Mouse (Mus musculus): ENCODE measurements around the gene Elobl. TPM values are rescaled to one million over a fixed set of nuclear protein-coding genes. Genes with fewer than 3 reads are reported as not detected.
A peak's percentile ranks its signal among the peaks of the same experiment; 100 is the strongest.

Gene Elobl
- total and polyA plus RNA-seq, 3 experiments, result not detected

- TF ChIP-seq RAD21 (IDR thresholded peaks at IDR 0.05; ENCODE audit: low read depth, low read length) (peak; percentile 90), MAFK (IDR thresholded peaks at IDR 0.05; ENCODE audit: insufficient replicate concordance, low read length) (no peak), MAX (IDR thresholded peaks at IDR 0.05; ENCODE audit: low read length) (peak; percentile 91), JUN (IDR thresholded peaks at IDR 0.05; ENCODE audit: insufficient read depth, low read depth, low read length) (no peak), UBTF (IDR thresholded peaks at IDR 0.05; ENCODE audit: low read depth, low read length) (no peak)
Measured at GRCm38 (mm10) chr11:88993625-88994024, 26.9 kb upstream of the Elobl start (continued).

- no peak for DNase-seq (ENCODE audit: extremely low read depth)
- H3K36me3 ChIP-seq (replicated peaks in 1 of 2; ENCODE audit: control insufficient read depth in 1 of 2, insufficient read depth in 1 of 2, low read length in 1 of 2), result peaks cover 9 to 28% of the 10 kb centered on the region in 2 experiments
- no peak overlapping the region for H3K27ac ChIP-seq (ENCODE audit: insufficient read depth, low read depth)
Measured at GRCm38 (mm10) chr11:88993186-88993585, 26.5 kb upstream of the Elobl start.

GRCm38 (mm10) chr11:88989530-88989929, 22.8 kb upstream of the Elobl start:
- in situ Hi-C loops (cut with MboI; ENCODE audit: low pct_ligation_motif_present, low pct_unique_long_range_greater_than_20kb, low sequenced_read_pairs), result loop anchor here (10.0 kb wide), 1 partner anchor 45 kb away; no protein-coding TSS in a partner anchor
- no peak overlapping the region for H3K27ac ChIP-seq (ENCODE audit: insufficient read depth, low read depth)
- peaks cover 19 to 60% of the 10 kb centered on the region in 2 experiments for H3K36me3 ChIP-seq (replicated peaks in 1 of 2; ENCODE audit: control insufficient read depth in 1 of 2, insufficient read depth in 1 of 2, low read length in 1 of 2)
- no peaks in the 10 kb centered on the region for H3K79me2 ChIP-seq (replicated peaks; ENCODE audit: control insufficient read depth, extremely low read depth, insufficient read depth, poor library complexity, severe bottlenecking)
- no peaks in the 10 kb centered on the region for H3K27me3 ChIP-seq (replicated peaks)
- dilution Hi-C loops (cut with MboI; ENCODE audit: extremely low pct_ligation_motif_present, extremely low pct_unique_long_range_greater_than_20kb, low sequenced_read_pairs), result no loop called here
- no peaks in the 10 kb centered on the region for H3K9me3 ChIP-seq (replicated peaks; ENCODE audit: low read length)
- H3K4me3 ChIP-seq (replicated peaks in 1 of 3; ENCODE audit: low read depth in 2 of 3, low read length in 2 of 3, poor library complexity in 1 of 3), result no peak overlapping the region
- no peak overlapping the region for H3K9ac ChIP-seq (ENCODE audit: insufficient read depth, low read depth)
- peak; percentile 57 for DNase-seq (ENCODE audit: extremely low read depth)
- H3K4me1 ChIP-seq (ENCODE audit: control insufficient read depth in 1 of 2, insufficient read depth in 2 of 2), result peaks cover 5 to 33% of the 10 kb centered on the region in 2 experiments; a peak in 2 of 4 replicates
- H3K4me2 ChIP-seq (ENCODE audit: insufficient read depth, low read depth, poor library complexity, severe bottlenecking), result no peak overlapping the region
- peak; percentile 63 for TF ChIP-seq SMC3 (IDR thresholded peaks at IDR 0.05; ENCODE audit: low read depth, low read length)
- TF ChIP-seq MXI1 (IDR thresholded peaks at IDR 0.05; ENCODE audit: low read depth, low read length), result no peak
- TF ChIP-seq MAFK (IDR thresholded peaks at IDR 0.05; ENCODE audit: insufficient replicate concordance, low read length), result no peak
- no peak for TF ChIP-seq RCOR1 (conservative IDR thresholded peaks at IDR 0.05; ENCODE audit: low read depth, low read length)
- no peak for TF ChIP-seq MAX (IDR thresholded peaks at IDR 0.05; ENCODE audit: low read length)
- TF ChIP-seq IRF4 (IDR thresholded peaks at IDR 0.05; ENCODE audit: low read depth, low read length), result peak; percentile 32; the same call in 1 of the 2 replicates
- no peak for TF ChIP-seq TBP (conservative IDR thresholded peaks at IDR 0.05; ENCODE audit: low read depth, low read length)
- no peak for TF ChIP-seq ZKSCAN1 (IDR thresholded peaks at IDR 0.05; ENCODE audit: borderline replicate concordance, low read depth, low read length)
- TF ChIP-seq JUND (conservative IDR thresholded peaks at IDR 0.05; ENCODE audit: low read depth, low read length), result 0 out of 2 replicates have a peak, but pooled peaks have one; percentile 27
- no peak for TF ChIP-seq UBTF (IDR thresholded peaks at IDR 0.05; ENCODE audit: low read depth, low read length)
- TF ChIP-seq CTCF (conservative IDR thresholded peaks at IDR 0.05 in 1 of 2, IDR thresholded peaks at IDR 0.05 in 1 of 2; ENCODE audit: low read depth in 2 of 2, low read length in 2 of 2), result peak; percentile 35 to 89; a peak in 3 of 4 replicates
- no peak for TF ChIP-seq KAT2A (IDR thresholded peaks at IDR 0.05; ENCODE audit: insufficient replicate concordance, low read length)
- no peak for TF ChIP-seq JUN (IDR thresholded peaks at IDR 0.05; ENCODE audit: insufficient read depth, low read depth, low read length)
- TF ChIP-seq USF1 (IDR thresholded peaks at IDR 0.05; ENCODE audit: low read depth, low read length), result no peak
- TF ChIP-seq CHD1 (IDR thresholded peaks at IDR 0.05; ENCODE audit: low read depth, low read length), result no peak
- TF ChIP-seq NRF1 (IDR thresholded peaks at IDR 0.05; ENCODE audit: low read depth, low read length), result no peak
- no peak for TF ChIP-seq POLR2AphosphoS2 (IDR thresholded peaks at IDR 0.05; ENCODE audit: low read depth, low read length)
- no peak for TF ChIP-seq ZMIZ1 (IDR thresholded peaks at IDR 0.05; ENCODE audit: low read depth, low read length)
- TF ChIP-seq BHLHE40 (IDR thresholded peaks at IDR 0.05; ENCODE audit: low read depth, low read length), result no peak
- no peak for TF ChIP-seq TCF12 (IDR thresholded peaks at IDR 0.05; ENCODE audit: low read depth, low read length)
- TF ChIP-seq HCFC1 (IDR thresholded peaks at IDR 0.05; ENCODE audit: low read depth, low read length), result no peak
- no peak for TF ChIP-seq SIN3A (IDR thresholded peaks at IDR 0.05; ENCODE audit: low read length)
- TF ChIP-seq RAD21 (IDR thresholded peaks at IDR 0.05; ENCODE audit: low read depth, low read length), result peak; percentile 82

More at GRCm38 (mm10) chr11:88993186-88993585, 26.5 kb upstream of the Elobl start:
- H3K79me2 ChIP-seq (replicated peaks; ENCODE audit: control insufficient read depth, extremely low read depth, insufficient read depth, poor library complexity, severe bottlenecking), result no peaks in the 10 kb centered on the region
- TF ChIP-seq POLR2AphosphoS2 (IDR thresholded peaks at IDR 0.05; ENCODE audit: low read depth, low read length) (no peak), SIN3A (IDR thresholded peaks at IDR 0.05; ENCODE audit: low read length) (no peak), JUN (IDR thresholded peaks at IDR 0.05; ENCODE audit: insufficient read depth, low read depth, low read length) (no peak), CHD2 (IDR thresholded peaks at IDR 0.05; ENCODE audit: low read length) (no peak), MAZ (IDR thresholded peaks at IDR 0.05; ENCODE audit: low read depth, low read length) (no peak), TCF12 (IDR thresholded peaks at IDR 0.05; ENCODE audit: low read depth, low read length) (no peak), E2F4 (IDR thresholded peaks at IDR 0.05; ENCODE audit: insufficient replicate concordance, low read depth, low read length) (no peak), MAX (IDR thresholded peaks at IDR 0.05; ENCODE audit: low read length) (no peak), USF1 (IDR thresholded peaks at IDR 0.05; ENCODE audit: low read depth, low read length) (no peak), KAT2A (IDR thresholded peaks at IDR 0.05; ENCODE audit: insufficient replicate concordance, low read length) (no peak), NELFE (IDR thresholded peaks at IDR 0.05; ENCODE audit: low read depth, low read length) (no peak), SMC3 (IDR thresholded peaks at IDR 0.05; ENCODE audit: low read depth, low read length) (no peak), ZC3H11A (IDR thresholded peaks at IDR 0.05; ENCODE audit: low read depth, low read length) (no peak), IRF4 (IDR thresholded peaks at IDR 0.05; ENCODE audit: low read depth, low read length) (no peak), ETS1 (conservative IDR thresholded peaks at IDR 0.05; ENCODE audit: low read depth, low read length) (no peak), HCFC1 (IDR thresholded peaks at IDR 0.05; ENCODE audit: low read depth, low read length) (no peak), CTCF (conservative IDR thresholded peaks at IDR 0.05 in 1 of 2, IDR thresholded peaks at IDR 0.05 in 1 of 2; ENCODE audit: low read depth in 2 of 2, low read length in 2 of 2) (no peak)
- H3K9me3 ChIP-seq (replicated peaks; ENCODE audit: low read length), result no peaks in the 10 kb centered on the region
- H3K4me1 ChIP-seq (ENCODE audit: control insufficient read depth in 1 of 2, insufficient read depth in 2 of 2), result peaks cover 5 to 27% of the 10 kb centered on the region in 2 experiments; a peak in 2 of 4 replicates
- no peak overlapping the region for H3K9ac ChIP-seq (ENCODE audit: insufficient read depth, low read depth)
- H3K4me2 ChIP-seq (ENCODE audit: insufficient read depth, low read depth, poor library complexity, severe bottlenecking), result no peak overlapping the region
- in situ Hi-C loops (cut with MboI; ENCODE audit: low pct_ligation_motif_present, low pct_unique_long_range_greater_than_20kb, low sequenced_read_pairs) (loop anchor here (10.0 kb wide), 1 partner anchor 312 kb away; the partner anchor contains the start of gene Nog), dilution Hi-C loops (cut with MboI; ENCODE audit: extremely low pct_ligation_motif_present, extremely low pct_unique_long_range_greater_than_20kb, low sequenced_read_pairs) (no loop called here)
- no peak overlapping the region for H3K4me3 ChIP-seq (replicated peaks in 1 of 3; ENCODE audit: low read depth in 2 of 3, low read length in 2 of 3, poor library complexity in 1 of 3)
- no peaks in the 10 kb centered on the region for H3K27me3 ChIP-seq (replicated peaks)

Data from CH12.LX (cell line).